Mouse (Mus musculus) thymus, adult 2 months (tissue): ENCODE results near the gene Zcchc14.

ENCODE experiments used
- CTCF ChIP-seq: fragments of 200-500 bp; IDR thresholded peaks from 2 replicates; pipeline ENCODE4 v1.5.1; 2012; ENCODE audit warnings: mild to moderate bottlenecking, control low read depth, low read length, moderate library complexity, borderline replicate concordance; ENCODE audit not compliant: control insufficient read depth, poor library complexity, insufficient read depth; ENCODE audit errors: extremely low read depth
- POLR2A ChIP-seq: fragments of 200-500 bp; IDR thresholded peaks from 2 replicates; pipeline ENCODE4 v1.6.1; 2012; ENCODE audit warnings: mild to moderate bottlenecking, low read length, control low read depth, moderate library complexity; ENCODE audit not compliant: control insufficient read depth, poor library complexity, insufficient read depth; ENCODE audit errors: extremely low read depth

GRCm38 (mm10) chr8:121570335-121570734 is 82.4 kb downstream of the Zcchc14 start:
- no peak for TF ChIP-seq POLR2A
- no peak for TF ChIP-seq CTCF
